Mouse (Mus musculus): ENCODE measurements around the gene Gm26602. TPM values are rescaled to one million over a fixed set of nuclear protein-coding genes. Genes with fewer than 3 reads are reported as not detected.
A peak's percentile ranks its signal among the peaks of the same experiment; 100 is the strongest.

Gene Gm26602
- total RNA-seq, 2 experiments from 2014 or later, result 22.8 TPM; not detected in 1

GRCm38 (mm10) chr10:79928030-79928694, 17.5 kb downstream of the Gm26602 start:
- no peak for ATAC-seq (replicated peaks; ENCODE audit: low FRiP score, poor library complexity, severe bottlenecking)

GRCm38 (mm10) chr10:79928907-79929701, 18.4 kb downstream of the Gm26602 start:
- ATAC-seq (replicated peaks; ENCODE audit: low FRiP score, poor library complexity, severe bottlenecking), result no peak

GRCm38 (mm10) chr10:79929967-79930825, 19.5 kb downstream of the Gm26602 start:
- no peak for ATAC-seq (replicated peaks; ENCODE audit: low FRiP score, poor library complexity, severe bottlenecking)

GRCm38 (mm10) chr10:79930826-79931186, 20.1 kb downstream of the Gm26602 start:
- no peak for ATAC-seq (replicated peaks; ENCODE audit: low FRiP score, poor library complexity, severe bottlenecking)

- no peak for ATAC-seq (replicated peaks; ENCODE audit: low FRiP score, poor library complexity, severe bottlenecking)
Measured at GRCm38 (mm10) chr10:79931797-79932196, 21.1 kb downstream of the Gm26602 start.

- ATAC-seq (replicated peaks; ENCODE audit: low FRiP score, poor library complexity, severe bottlenecking), result no peak
Measured at GRCm38 (mm10) chr10:79932736-79933135, 22.1 kb downstream of the Gm26602 start.

- ATAC-seq (replicated peaks; ENCODE audit: low FRiP score, poor library complexity, severe bottlenecking), result no peak
Measured at GRCm38 (mm10) chr10:79933145-79933679, 22.6 kb downstream of the Gm26602 start.

GRCm38 (mm10) chr10:79933861-79934260, 23.2 kb downstream of the Gm26602 start:
- ATAC-seq (replicated peaks; ENCODE audit: low FRiP score, poor library complexity, severe bottlenecking), result no peak

- no peak for ATAC-seq (replicated peaks; ENCODE audit: low FRiP score, poor library complexity, severe bottlenecking)
Measured at GRCm38 (mm10) chr10:79934272-79934721, 23.6 kb downstream of the Gm26602 start.

- no peak for ATAC-seq (replicated peaks; ENCODE audit: low FRiP score, poor library complexity, severe bottlenecking)
Measured at GRCm38 (mm10) chr10:79934794-79935569, 24.3 kb downstream of the Gm26602 start.

- peak; percentile 20 for ATAC-seq (replicated peaks; ENCODE audit: low FRiP score, poor library complexity, severe bottlenecking)
Measured at GRCm38 (mm10) chr10:79936284-79936910, 25.7 kb downstream of the Gm26602 start.

GRCm38 (mm10) chr10:79936911-79937441, 26.3 kb downstream of the Gm26602 start:
- peak; percentile 86 for ATAC-seq (replicated peaks; ENCODE audit: low FRiP score, poor library complexity, severe bottlenecking)

- ATAC-seq (replicated peaks; ENCODE audit: low FRiP score, poor library complexity, severe bottlenecking), result 0 out of 2 replicates have a peak, but pooled peaks have one; percentile 22
Measured at GRCm38 (mm10) chr10:79937775-79938526, 27.3 kb downstream of the Gm26602 start.

GRCm38 (mm10) chr10:79940749-79941148, 30.1 kb downstream of the Gm26602 start:
- no peak for ATAC-seq (replicated peaks; ENCODE audit: low FRiP score, poor library complexity, severe bottlenecking)

GRCm38 (mm10) chr10:79942988-79943387, 32.3 kb downstream of the Gm26602 start:
- ATAC-seq (replicated peaks; ENCODE audit: low FRiP score, poor library complexity, severe bottlenecking), result no peak

GRCm38 (mm10) chr10:79943471-79943901, 32.8 kb downstream of the Gm26602 start:
- no peak for ATAC-seq (replicated peaks; ENCODE audit: low FRiP score, poor library complexity, severe bottlenecking)

GRCm38 (mm10) chr10:79945507-79946234, 35.0 kb downstream of the Gm26602 start:
- no peak for ATAC-seq (replicated peaks; ENCODE audit: low FRiP score, poor library complexity, severe bottlenecking)
